Mouse (Mus musculus) retina, postnatal 7 days (tissue): ENCODE results near the gene Cybrd1.

Experiments
- DNase-seq: peaks from one replicate; pipeline ENCODE4 v3.0.0-alpha.2; 2012; ENCODE audit warnings: low read depth, low spot score

Cybrd1 gene

GRCm38 (mm10) chr2:71123591-71123990, 5.9 kb downstream of the Cybrd1 start:
- no peak for DNase-seq

GRCm38 (mm10) chr2:71127779-71128534, 10.2 kb downstream of the Cybrd1 start:
- DNase-seq = no peak

- no peak for DNase-seq
Observed at GRCm38 (mm10) chr2:71130366-71130765, 12.6 kb downstream of the Cybrd1 start.

GRCm38 (mm10) chr2:71131866-71132496, 14.3 kb downstream of the Cybrd1 start:
- DNase-seq = no peak

GRCm38 (mm10) chr2:71134041-71134505, 16.4 kb downstream of the Cybrd1 start:
- DNase-seq = no peak

- DNase-seq = no peak
Observed at GRCm38 (mm10) chr2:71134836-71135235, 17.1 kb downstream of the Cybrd1 start.

GRCm38 (mm10) chr2:71140622-71141021, 22.9 kb downstream of the Cybrd1 start:
- DNase-seq = no peak

GRCm38 (mm10) chr2:71142410-71142809, 24.7 kb downstream of the Cybrd1 start:
- DNase-seq = no peak

- DNase-seq = no peak
Observed at GRCm38 (mm10) chr2:71145853-71146252, 28.1 kb downstream of the Cybrd1 start.

GRCm38 (mm10) chr2:71146266-71146665, 28.5 kb downstream of the Cybrd1 start:
- DNase-seq = no peak

GRCm38 (mm10) chr2:71147816-71148215, 30.1 kb downstream of the Cybrd1 start:
- no peak for DNase-seq

- DNase-seq = no peak
Observed at GRCm38 (mm10) chr2:71152170-71152569, 34.4 kb downstream of the Cybrd1 start.

- DNase-seq = peak; percentile 67
Observed at GRCm38 (mm10) chr2:71155486-71155885, 37.8 kb downstream of the Cybrd1 start.

- no peak for DNase-seq
Observed at GRCm38 (mm10) chr2:71156446-71156845, 38.7 kb downstream of the Cybrd1 start.

- no peak for DNase-seq
Observed at GRCm38 (mm10) chr2:71157881-71158280, 40.2 kb downstream of the Cybrd1 start.

- DNase-seq = no peak
Observed at GRCm38 (mm10) chr2:71159576-71160306, 42.0 kb downstream of the Cybrd1 start.

GRCm38 (mm10) chr2:71160307-71160861, 42.7 kb downstream of the Cybrd1 start:
- no peak for DNase-seq

GRCm38 (mm10) chr2:71161558-71161957, 43.8 kb downstream of the Cybrd1 start:
- no peak for DNase-seq

GRCm38 (mm10) chr2:71162831-71163621, 45.3 kb downstream of the Cybrd1 start:
- no peak for DNase-seq

GRCm38 (mm10) chr2:71167211-71167610, 49.5 kb downstream of the Cybrd1 start:
- no peak for DNase-seq

- DNase-seq = no peak
Observed at GRCm38 (mm10) chr2:71168461-71169021, 50.8 kb downstream of the Cybrd1 start.
